ENCODE assay signal across 8 mouse cellular contexts in genomic region chr1:59483521-59484245, GRCm38 (mm10). TPM values are rescaled to one million over a fixed set of nuclear protein-coding genes. Genes with fewer than 3 reads are reported as not detected.
DNase-seq lines count a peak whose midpoint lies in the region; ATAC-seq and TF ChIP-seq lines count a peak whose summit lies in the region.

No protein-coding gene starts in this region.

- H3K27me3 ChIP-seq in limb, embryonic 14.5 days (ENCODE audit: control insufficient read depth, insufficient read depth, low read length) = no peaks in the 10 kb centered on the region
- H3K27me3 ChIP-seq in midbrain, embryonic 14.5 days (ENCODE audit: control insufficient read depth, insufficient read depth, low read length) = peaks cover 18% of the 10 kb centered on the region; the same call in 1 of the 2 replicates

- under 1% methylated on average over 40 of the region's 46 CpGs for WGBS in limb, embryonic 14.5 days
- WGBS in midbrain, embryonic 14.5 days = 1% methylated on average over 46 of the region's 46 CpGs

- ATAC-seq in limb, embryonic 14.5 days (ENCODE audit: low FRiP score, low read depth) = no peak; the same call in 1 of the 2 replicates
- ATAC-seq in midbrain, embryonic 14.5 days (ENCODE audit: low FRiP score, low TSS enrichment) = peak; percentile 66
- no peak for ATAC-seq in monocyte, adult 5-6 weeks (replicated peaks; ENCODE audit: insufficient number of reproducible peaks, low FRiP score, low TSS enrichment, poor library complexity, severe bottlenecking)

- H3K9me3 ChIP-seq in limb, embryonic 14.5 days (ENCODE audit: control insufficient read depth, low read length) = no peaks in the 10 kb centered on the region
- no peaks in the 10 kb centered on the region for H3K9me3 ChIP-seq in midbrain, embryonic 14.5 days (ENCODE audit: control insufficient read depth, low read length)

- intact Hi-C loops in gastrocnemius, postnatal 36 days (cut with DNase I) = loop anchor here (2.0 to 5.0 kb wide), 4 partner anchors 34 to 166 kb away; partner anchors contain the start of gene Gm973

- 0 out of 2 replicates have a peak overlapping the region, but pooled peaks have one; percentile 38 for H3K27ac ChIP-seq in limb, embryonic 14.5 days (replicated peaks; ENCODE audit: low read depth, low read length)
- no peak overlapping the region for H3K27ac ChIP-seq in midbrain, embryonic 14.5 days (replicated peaks; ENCODE audit: low read depth, low read length)

- H3K4me3 ChIP-seq in limb, embryonic 14.5 days (replicated peaks; ENCODE audit: low read length) = peak overlapping the region; percentile 87
- peak overlapping the region; percentile 58 for H3K4me3 ChIP-seq in midbrain, embryonic 14.5 days (replicated peaks; ENCODE audit: low read depth, low read length)

- H3K4me2 ChIP-seq in limb, embryonic 14.5 days (replicated peaks; ENCODE audit: low read depth, low read length, severe bottlenecking) = peak overlapping the region; percentile 99
- H3K4me2 ChIP-seq in midbrain, embryonic 14.5 days (ENCODE audit: low read length) = peak overlapping the region; percentile 98

- peak overlapping the region; percentile 89 for H3K9ac ChIP-seq in limb, embryonic 14.5 days (ENCODE audit: low read depth, low read length, severe bottlenecking)
- H3K9ac ChIP-seq in midbrain, embryonic 14.5 days (replicated peaks; ENCODE audit: low read length) = peak overlapping the region; percentile 55

- H3K36me3 ChIP-seq in limb, embryonic 14.5 days (ENCODE audit: control insufficient read depth, insufficient read depth, low read length) = peaks cover 20% of the 10 kb centered on the region
- no peaks in the 10 kb centered on the region for H3K36me3 ChIP-seq in midbrain, embryonic 14.5 days (ENCODE audit: control insufficient read depth, insufficient read depth, low read length)

- H3K4me1 ChIP-seq in limb, embryonic 14.5 days (ENCODE audit: control insufficient read depth, insufficient read depth, low read length) = peaks cover 47% of the 10 kb centered on the region
- peaks cover 34% of the 10 kb centered on the region for H3K4me1 ChIP-seq in midbrain, embryonic 14.5 days (ENCODE audit: control insufficient read depth, insufficient read depth, low read length)

- TF ChIP-seq POLR2A in limb, embryonic 14.5 days (IDR thresholded peaks at IDR 0.05; ENCODE audit: borderline replicate concordance, extremely low read depth, insufficient read depth, insufficient read length) = no peak

- DNase-seq in adrenal gland, adult (ENCODE audit: inconsistent age in 2 of 2, low spot score in 1 of 2) = peak; percentile 74 to 88
- peak; percentile 47 to 91 for DNase-seq in cerebellum, postnatal 4 days (ENCODE audit: low spot score in 2 of 2)
- DNase-seq in gastrocnemius, postnatal 36 days = peak; percentile 69 to 71
- DNase-seq in kidney, adult 11 months = peak; percentile 53
- peak; percentile 86 for DNase-seq in limb, embryonic 14.5 days (ENCODE audit: low spot score)
- peak; percentile 89 for DNase-seq in midbrain, embryonic 14.5 days
- DNase-seq in spleen, postnatal 36 days (ENCODE audit: low spot score in 2 of 2) = peak; percentile 16 to 30

RNA-seq across cellular contexts. Expression of gene Fzd7, which starts 1.5 kb away (rescaled TPM):
- total RNA-seq in gastrocnemius, postnatal 36 days (2021) = 10 to 100 TPM; 27.9 to 41.0 TPM
- 27.5 and 38.0 TPM in 2 replicates for polyA plus RNA-seq in limb, embryonic 14.5 days (2012; rRNA removed)
- polyA plus RNA-seq in limb, embryonic 14.5 days (2014; fragmentation: Nextera tagmentation; extraction: Ambion mirVana) = 14.8 and 14.9 TPM in 2 replicates
- 4.2 TPM in 2 replicates for polyA plus RNA-seq in midbrain, embryonic 14.5 days (2014; fragmentation: Nextera tagmentation; extraction: Ambion mirVana)
- total RNA-seq in monocyte, adult 5-6 weeks (2017) = 12.6 to 14.3 TPM (median 13.2 TPM) in 3 replicates

RNA-seq across cellular contexts. Expression of gene Gm973, which starts 32.4 kb away (rescaled TPM):
- total RNA-seq in gastrocnemius, postnatal 36 days (2021) = under 1 TPM in 1 of 2 experiments, not detected in 1; 0.25 TPM
- 2.2 and 2.8 TPM in 2 replicates for polyA plus RNA-seq in limb, embryonic 14.5 days (2012; rRNA removed)
- 1.8 and 2.1 TPM in 2 replicates for polyA plus RNA-seq in limb, embryonic 14.5 days (2014; fragmentation: Nextera tagmentation; extraction: Ambion mirVana)
- 7.9 and 10.3 TPM in 2 replicates for polyA plus RNA-seq in midbrain, embryonic 14.5 days (2014; fragmentation: Nextera tagmentation; extraction: Ambion mirVana)
- total RNA-seq in monocyte, adult 5-6 weeks (2017) = 2.4 to 9.2 TPM (median 4.3 TPM) in 3 replicates

Comparison
In these comparisons a context has a peak if more than half of its experiments do, and no peak if none do; other contexts are left out.
1. DNase-seq: peak in every context shown above with its lines; median percentile 89 in midbrain, embryonic 14.5 days; 86 in limb, embryonic 14.5 days; 81 in adrenal gland, adult; 70 in gastrocnemius, postnatal 36 days; 69 in cerebellum, postnatal 4 days; 53 in kidney, adult 11 months; 23 in spleen, postnatal 36 days.